Mouse (Mus musculus) liver, embryonic 12.5 days (tissue): ENCODE data around the gene Zfand3. TPM values are rescaled to one million over a fixed set of nuclear protein-coding genes. Genes with fewer than 3 reads are reported as not detected.
A peak's percentile ranks its signal among the peaks of the same experiment; 100 is the strongest.

Experiments
- ATAC-seq: fragments of 200-750 bp; cut with Nextera tagmentation; 2 replicates; pipeline ENCODE4 v1.8.0; 2017; ENCODE audit warnings: moderate number of reproducible peaks, mild to moderate bottlenecking, moderate library complexity
- H3K27ac ChIP-seq: fragments of 300-500 bp; sonication (generic); 2 replicates; pipeline ENCODE4 v1.5.1; 2016; ENCODE audit warnings: mild to moderate bottlenecking
- H3K27me3 ChIP-seq: fragments of 300-500 bp; sonication (generic); replicated peaks from 2 replicates; pipeline ENCODE4 v1.6.1; 2016; ENCODE audit warnings: mild to moderate bottlenecking, moderate library complexity
- H3K36me3 ChIP-seq: fragments of 300-500 bp; sonication (generic); 2 replicates; pipeline ENCODE4 v1.6.1; 2016; ENCODE audit warnings: mild to moderate bottlenecking, moderate library complexity
- H3K4me1 ChIP-seq: fragments of 300-500 bp; sonication (generic); 2 replicates; pipeline ENCODE4 v1.6.1; 2016
- H3K4me2 ChIP-seq: fragments of 300-500 bp; sonication (generic); 2 replicates; pipeline ENCODE4 v1.6.1; 2016; ENCODE audit warnings: mild to moderate bottlenecking, moderate library complexity
- H3K4me3 ChIP-seq: fragments of 300-500 bp; sonication (generic); 2 replicates; pipeline ENCODE4 v1.5.1; 2016; ENCODE audit warnings: mild to moderate bottlenecking, moderate library complexity
- H3K9ac ChIP-seq: fragments of 300-500 bp; sonication (generic); 2 replicates; pipeline ENCODE4 v1.6.1; 2016; ENCODE audit warnings: mild to moderate bottlenecking, moderate library complexity
- H3K9me3 ChIP-seq: fragments of 300-500 bp; sonication (generic); replicated peaks from 2 replicates; pipeline ENCODE4 v1.6.1; 2016; ENCODE audit warnings: mild to moderate bottlenecking, moderate library complexity
- WGBS: fragments of 180-500 bp; shearing (Covaris S2); methylation state at CpG from one replicate; pipeline ENCODE4 v1.1.7; 2016; ENCODE audit not compliant: insufficient replicate concordance; 5-methylcytosine and 5-hydroxymethylcytosine counted together
- polyA plus RNA-seq: library from polyadenylated mRNA; unstranded; fragments of >200 nt; fragmentation: Nextera tagmentation; extraction: Ambion mirVana; gene quantifications from 2 replicates; pipeline ENCODE4 v1.2.1, GENCODE M21; 2016

Zfand3 gene
- polyA plus RNA-seq, 1 experiment from 2014 or later: 18.8 TPM

DNA sequence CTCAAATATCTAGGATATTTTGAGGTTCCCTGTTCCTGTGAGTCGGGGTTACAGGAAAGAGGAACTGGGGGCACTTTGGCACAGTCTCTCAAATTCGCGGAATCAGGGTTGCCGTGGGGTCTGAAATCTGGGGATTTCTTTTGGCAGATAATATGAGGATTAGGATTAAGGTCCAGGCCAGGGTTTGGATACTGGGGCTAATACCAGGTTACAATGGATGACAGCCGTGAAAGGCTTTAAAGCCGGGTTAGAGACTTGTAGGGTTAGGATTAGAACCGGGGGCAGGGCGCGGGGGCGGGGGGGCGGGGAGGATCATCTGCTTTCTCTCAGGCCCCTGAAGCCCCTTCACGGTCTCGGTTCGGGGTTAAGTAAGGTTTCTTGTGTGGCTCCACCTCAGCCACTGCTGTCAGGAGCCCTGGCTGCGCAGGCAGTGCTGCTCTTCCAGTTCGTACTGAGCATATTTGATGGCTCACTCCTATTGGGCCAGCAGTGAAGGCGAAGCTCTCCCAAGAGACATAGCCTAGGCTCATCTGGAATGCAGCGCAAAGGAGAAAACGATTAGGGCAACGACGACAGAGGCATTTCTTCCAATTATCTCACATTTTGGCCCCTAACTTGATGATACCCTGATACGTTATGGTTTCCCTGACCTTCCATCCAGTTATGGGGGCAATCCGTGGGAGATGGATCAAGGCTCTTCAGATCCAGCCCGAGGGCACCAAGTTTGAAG is 5.8 kb upstream of the Zfand3 start:
- 70% methylated on average over 24 of the region's 24 CpGs for WGBS
- H3K4me2 ChIP-seq: no peak overlapping the region

DNA sequence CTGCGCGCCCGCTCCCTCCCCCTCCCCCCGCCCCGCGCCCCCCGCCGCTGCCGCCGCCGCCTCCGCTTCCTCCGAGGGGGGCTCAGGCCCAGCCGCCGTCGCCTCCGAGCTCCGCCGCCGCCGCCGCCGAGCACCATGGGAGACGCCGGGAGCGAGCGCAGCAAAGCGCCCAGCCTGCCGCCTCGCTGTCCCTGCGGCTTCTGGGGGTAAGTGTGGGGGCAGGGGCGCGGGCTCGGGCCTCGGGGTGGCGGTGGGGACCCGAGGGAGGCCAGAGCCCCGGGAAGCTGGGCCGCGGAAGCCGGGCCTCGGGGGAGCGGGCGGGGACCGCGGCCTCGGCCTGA is 540 bp downstream of the Zfand3 start:
- Histone ChIP-seq H3K27ac (peak overlapping the region; percentile 99), H3K36me3 (peaks cover 5% of the 10 kb centered on the region), H3K27me3 (no peaks in the 10 kb centered on the region), H3K9ac (peak overlapping the region; percentile 100), H3K4me3 (peak overlapping the region; percentile 100), H3K4me1 (peaks cover 48% of the 10 kb centered on the region), H3K9me3 (no peaks in the 10 kb centered on the region), H3K4me2 (peak overlapping the region; percentile 90)
- 2% methylated on average over 36 of the region's 47 CpGs for WGBS
- ATAC-seq: peak; percentile 13

More for the DNA sequence above, 5.8 kb upstream of the Zfand3 start:
- no peak overlapping the region for H3K4me3 ChIP-seq
- H3K27ac ChIP-seq: no peak overlapping the region
- peaks cover 4% of the 10 kb centered on the region; the same call in 1 of the 2 replicates for H3K27me3 ChIP-seq
- no peaks in the 10 kb centered on the region for H3K9me3 ChIP-seq
- peaks cover 9% of the 10 kb centered on the region for H3K4me1 ChIP-seq
- no peak overlapping the region for H3K9ac ChIP-seq
- no peaks in the 10 kb centered on the region for H3K36me3 ChIP-seq
- ATAC-seq: no peak

DNA sequence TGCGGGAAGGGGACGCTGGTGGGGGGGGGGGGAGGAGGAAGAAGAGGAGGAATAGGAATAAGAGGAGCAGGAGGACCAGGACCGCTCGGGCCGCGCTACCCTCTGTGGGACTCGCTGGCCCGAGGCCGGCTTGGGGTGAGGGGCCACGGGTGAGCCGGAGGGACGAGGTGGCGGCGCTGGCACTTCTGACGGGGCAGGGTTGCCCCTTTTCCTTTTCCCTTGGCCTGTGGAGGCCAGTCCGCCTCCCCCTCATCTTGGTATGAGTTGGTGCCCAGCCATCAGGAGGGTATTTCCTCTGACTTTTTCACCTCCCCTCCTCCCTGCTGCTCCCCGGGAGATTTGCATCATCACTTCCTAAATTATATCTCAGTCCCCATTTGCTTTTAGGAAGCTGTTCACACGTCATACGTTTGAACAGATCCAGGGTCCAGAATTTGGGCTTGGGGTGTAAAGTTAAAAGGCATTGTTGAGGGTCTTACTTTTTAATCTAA is 963 bp downstream of the Zfand3 start:
- H3K4me1 ChIP-seq: peaks cover 53% of the 10 kb centered on the region
- WGBS: 0% methylated on average over 19 of the region's 19 CpGs
- no peaks in the 10 kb centered on the region for H3K9me3 ChIP-seq
- ATAC-seq: no peak
- peak overlapping the region; percentile 90 for H3K4me2 ChIP-seq
- no peaks in the 10 kb centered on the region for H3K27me3 ChIP-seq
- H3K36me3 ChIP-seq: peaks cover 8% of the 10 kb centered on the region
- peak overlapping the region; percentile 100 for H3K9ac ChIP-seq
- H3K4me3 ChIP-seq: peak overlapping the region; percentile 100
- peak overlapping the region; percentile 99 for H3K27ac ChIP-seq

DNA sequence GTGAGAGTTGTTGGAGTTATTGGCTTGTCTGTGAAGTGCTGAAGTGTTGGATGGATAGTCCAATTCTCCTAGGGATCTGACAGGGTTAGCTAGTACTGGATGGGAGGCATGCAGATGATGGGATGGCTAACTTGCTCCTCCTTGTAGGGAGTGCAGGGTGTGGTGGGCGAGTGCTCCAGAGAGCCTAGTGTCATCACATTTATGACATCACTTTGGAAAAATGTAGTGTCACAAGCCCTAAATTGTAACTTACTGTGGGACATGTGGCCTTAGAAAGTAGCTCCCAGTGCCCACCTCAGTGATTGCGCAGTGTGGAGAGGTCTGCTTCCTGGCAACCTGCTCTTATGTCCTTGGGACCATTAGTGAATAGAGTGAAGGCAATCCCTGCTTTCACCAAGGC is 2.3 kb downstream of the Zfand3 start:
- Histone ChIP-seq H3K9me3 (no peaks in the 10 kb centered on the region), H3K9ac (no peak overlapping the region), H3K4me3 (no peak overlapping the region), H3K27me3 (no peaks in the 10 kb centered on the region), H3K4me2 (peak overlapping the region; percentile 90), H3K36me3 (peaks cover 8% of the 10 kb centered on the region), H3K27ac (no peak overlapping the region), H3K4me1 (peaks cover 55% of the 10 kb centered on the region)
- no peak for ATAC-seq
- WGBS: 71% methylated on average over 2 of the region's 2 CpGs

DNA sequence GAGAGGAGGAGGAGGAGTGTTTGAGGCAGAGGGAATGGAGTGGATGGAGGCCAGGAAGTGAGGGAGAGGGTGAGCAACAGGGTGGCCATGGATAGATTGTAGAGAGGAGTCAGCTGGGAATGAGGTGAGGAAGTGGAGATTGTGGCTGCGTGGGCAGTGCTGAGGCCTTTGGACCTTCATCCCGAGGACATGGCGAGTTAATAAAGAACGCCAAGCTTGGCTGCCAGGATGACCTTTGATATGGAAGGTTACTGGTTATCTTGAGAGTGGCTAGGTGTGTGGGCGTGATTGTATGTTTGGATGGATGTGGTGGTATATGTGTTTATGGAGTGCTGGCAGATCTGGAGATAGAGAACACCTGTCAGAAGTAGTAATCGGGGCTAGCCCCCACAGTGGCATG is 3.4 kb downstream of the Zfand3 start:
- Histone ChIP-seq H3K9ac (no peak overlapping the region), H3K27ac (no peak overlapping the region), H3K36me3 (peaks cover 8% of the 10 kb centered on the region), H3K4me2 (peak overlapping the region; percentile 90; the same call in 1 of the 2 replicates), H3K9me3 (no peaks in the 10 kb centered on the region), H3K4me1 (peaks cover 55% of the 10 kb centered on the region), H3K4me3 (no peak overlapping the region), H3K27me3 (no peaks in the 10 kb centered on the region)
- WGBS: 65% methylated on average over 6 of the region's 6 CpGs
- no peak for ATAC-seq

DNA sequence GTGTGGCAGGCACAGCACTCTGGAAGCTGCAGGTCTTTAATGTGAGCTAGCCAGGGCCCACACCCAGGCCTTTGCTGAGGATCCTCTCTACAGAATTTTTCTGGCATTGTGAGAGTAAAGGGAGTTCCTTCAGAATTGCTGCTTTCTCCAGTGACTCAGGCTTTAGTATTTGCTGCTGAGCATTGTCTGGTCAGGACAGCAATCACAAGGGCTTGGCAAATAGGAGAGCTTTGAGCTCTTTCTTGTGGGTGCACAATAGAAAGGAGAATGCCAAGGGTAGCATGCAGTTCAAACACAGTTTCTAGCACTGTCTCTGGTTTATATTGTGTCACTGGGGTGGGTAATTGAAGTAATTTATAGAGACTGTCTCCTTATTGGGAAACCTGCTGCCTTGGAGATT is 3.9 kb downstream of the Zfand3 start:
- peaks cover 50% of the 10 kb centered on the region for H3K4me1 ChIP-seq
- no peak overlapping the region for H3K4me3 ChIP-seq
- H3K27ac ChIP-seq: no peak overlapping the region; the same call in 1 of the 2 replicates
- H3K36me3 ChIP-seq: peaks cover 8% of the 10 kb centered on the region
- no peak for ATAC-seq
- no peaks in the 10 kb centered on the region for H3K27me3 ChIP-seq
- H3K9ac ChIP-seq: no peak overlapping the region
- 0 out of 2 replicates have a peak overlapping the region, but pooled peaks have one; percentile 90 for H3K4me2 ChIP-seq
- no peaks in the 10 kb centered on the region for H3K9me3 ChIP-seq

DNA sequence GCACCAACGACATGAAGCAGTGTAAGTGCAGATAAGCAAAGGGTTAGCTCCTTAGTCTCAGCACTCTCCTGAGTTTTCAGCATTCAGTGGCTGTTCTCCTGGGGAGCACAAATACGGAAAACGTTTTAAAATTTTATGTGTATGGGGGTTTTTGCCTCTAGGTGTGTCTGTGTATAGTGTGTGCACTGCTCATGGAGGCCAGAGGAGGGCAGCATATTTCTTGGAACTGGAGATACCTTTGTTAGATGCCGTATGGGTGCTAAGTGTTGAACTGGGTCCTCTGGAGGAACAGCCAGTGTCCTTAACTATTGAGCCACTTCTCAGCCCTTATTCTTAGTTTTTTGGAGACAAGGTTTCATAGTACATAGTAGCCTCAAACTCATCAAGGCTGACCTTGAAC is 10.1 kb downstream of the Zfand3 start:
- 86% methylated on average over 4 of the region's 4 CpGs for WGBS
- Histone ChIP-seq H3K27me3 (no peaks in the 10 kb centered on the region), H3K9ac (no peak overlapping the region), H3K27ac (no peak overlapping the region), H3K36me3 (peaks cover 14% of the 10 kb centered on the region), H3K4me2 (no peak overlapping the region), H3K9me3 (no peaks in the 10 kb centered on the region), H3K4me1 (peaks cover 13% of the 10 kb centered on the region), H3K4me3 (no peak overlapping the region)
- ATAC-seq: no peak

DNA sequence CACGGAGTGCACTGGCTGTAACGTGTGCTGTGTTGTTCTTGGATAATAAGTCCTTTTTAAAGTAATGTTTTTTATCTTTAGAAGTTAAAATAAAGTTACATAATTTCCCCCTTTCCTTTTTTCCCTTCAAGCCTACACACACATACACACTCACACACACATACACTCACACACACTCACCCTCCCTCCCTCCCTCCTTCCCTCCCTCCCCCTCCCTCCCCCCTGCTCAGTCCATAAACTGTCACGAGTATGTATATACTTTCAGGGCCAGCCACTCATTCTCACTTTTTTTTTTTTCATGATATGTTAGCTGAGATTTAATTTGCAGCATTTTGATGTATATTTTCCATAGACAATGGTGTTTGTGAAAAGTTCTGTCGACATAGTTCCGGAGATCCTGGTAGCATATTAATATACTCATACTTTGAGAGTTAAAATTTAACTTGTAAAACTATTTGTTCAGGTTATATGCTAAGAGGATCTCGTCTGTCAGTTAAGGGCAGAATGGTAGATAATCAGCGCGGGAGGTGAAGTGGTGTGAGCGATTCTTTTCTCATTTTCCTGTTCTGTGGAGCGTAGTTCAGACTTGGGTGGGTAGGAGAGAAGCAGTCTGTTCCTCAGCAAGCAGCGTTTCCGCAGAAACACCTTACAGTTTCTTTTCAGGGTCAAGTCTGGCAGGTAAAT is 14.5 kb downstream of the Zfand3 start:
- Histone ChIP-seq H3K9ac (no peak overlapping the region), H3K4me2 (no peak overlapping the region), H3K36me3 (peaks cover 4% of the 10 kb centered on the region; the same call in 1 of the 2 replicates), H3K4me1 (peaks cover 5% of the 10 kb centered on the region; the same call in 1 of the 2 replicates), H3K9me3 (no peaks in the 10 kb centered on the region), H3K4me3 (no peak overlapping the region), H3K27ac (no peak overlapping the region), H3K27me3 (no peaks in the 10 kb centered on the region)
- 71% methylated on average over 12 of the region's 12 CpGs for WGBS
- ATAC-seq: no peak

DNA sequence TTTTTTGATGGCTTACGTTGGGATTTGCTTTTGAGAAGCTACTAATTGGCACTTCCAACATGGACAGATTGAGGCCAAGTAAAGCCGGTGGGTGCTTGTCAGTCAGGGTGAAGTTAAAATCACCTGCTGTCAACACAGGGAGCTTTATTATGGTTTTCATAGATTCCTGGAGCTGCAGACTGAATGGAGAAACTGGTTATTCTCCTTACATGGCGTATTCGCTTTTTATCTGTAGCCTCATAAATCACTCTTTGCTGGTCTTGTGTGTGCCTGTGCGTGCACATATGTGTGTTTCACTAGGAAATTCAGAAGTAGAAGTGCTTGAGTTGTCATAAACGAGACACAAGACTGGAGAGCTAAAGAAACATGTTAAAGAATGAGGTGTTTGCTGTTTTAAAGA is 15.4 kb downstream of the Zfand3 start:
- peaks cover 5% of the 10 kb centered on the region; the same call in 1 of the 2 replicates for H3K4me1 ChIP-seq
- 80% methylated on average over 6 of the region's 6 CpGs for WGBS
- no peaks in the 10 kb centered on the region for H3K36me3 ChIP-seq
- no peaks in the 10 kb centered on the region for H3K27me3 ChIP-seq
- no peak overlapping the region for H3K4me2 ChIP-seq
- no peak overlapping the region for H3K9ac ChIP-seq
- H3K9me3 ChIP-seq: no peaks in the 10 kb centered on the region
- no peak overlapping the region for H3K4me3 ChIP-seq
- ATAC-seq: no peak
- no peak overlapping the region for H3K27ac ChIP-seq

DNA sequence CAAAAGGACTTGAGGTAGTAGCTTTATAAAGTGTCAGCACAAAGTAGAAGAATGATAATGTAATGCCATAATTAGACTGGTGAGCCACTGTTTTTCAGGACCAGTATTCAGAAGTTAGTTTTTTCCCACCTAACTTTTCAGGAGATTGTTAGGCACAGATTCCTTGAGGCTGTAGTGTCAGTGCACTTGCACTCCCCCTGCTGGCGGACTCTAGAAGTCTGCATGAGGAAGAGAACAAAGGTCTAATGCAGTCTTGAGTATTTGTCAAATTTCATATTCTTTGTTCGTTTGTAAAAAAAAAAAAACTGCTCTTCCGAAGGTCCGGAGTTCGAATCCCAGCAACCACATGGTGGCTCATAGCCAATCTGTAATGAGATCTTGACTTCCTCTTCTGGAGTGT is 20.1 kb downstream of the Zfand3 start:
- H3K4me1 ChIP-seq: peaks cover 48% of the 10 kb centered on the region
- no peak for ATAC-seq
- H3K27ac ChIP-seq: no peak overlapping the region
- WGBS: 51% methylated on average over 5 of the region's 5 CpGs
- H3K27me3 ChIP-seq: no peaks in the 10 kb centered on the region
- no peak overlapping the region for H3K4me2 ChIP-seq
- no peak overlapping the region for H3K4me3 ChIP-seq
- no peaks in the 10 kb centered on the region for H3K9me3 ChIP-seq
- no peak overlapping the region for H3K9ac ChIP-seq
- no peaks in the 10 kb centered on the region for H3K36me3 ChIP-seq

DNA sequence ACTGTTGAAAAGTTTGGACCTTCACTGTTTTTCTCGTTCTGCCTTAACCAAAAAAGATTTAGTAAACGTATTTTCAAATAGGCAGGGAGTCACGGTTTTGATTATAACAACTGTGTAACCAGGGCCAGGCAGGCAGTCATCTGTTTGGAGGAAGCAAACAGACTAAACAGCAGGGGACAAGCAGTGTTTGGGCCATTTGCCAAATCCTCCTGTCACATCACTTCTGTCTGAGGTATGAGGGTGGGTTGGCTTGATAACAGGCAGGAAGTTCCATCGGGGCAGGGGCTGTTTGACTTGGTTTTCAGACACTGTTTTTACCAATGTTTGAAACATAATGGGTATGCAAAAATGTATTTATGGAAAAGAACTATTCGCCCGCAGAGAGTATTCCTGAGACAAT is 22.1 kb downstream of the Zfand3 start:
- 27% methylated on average over 6 of the region's 6 CpGs for WGBS

DNA sequence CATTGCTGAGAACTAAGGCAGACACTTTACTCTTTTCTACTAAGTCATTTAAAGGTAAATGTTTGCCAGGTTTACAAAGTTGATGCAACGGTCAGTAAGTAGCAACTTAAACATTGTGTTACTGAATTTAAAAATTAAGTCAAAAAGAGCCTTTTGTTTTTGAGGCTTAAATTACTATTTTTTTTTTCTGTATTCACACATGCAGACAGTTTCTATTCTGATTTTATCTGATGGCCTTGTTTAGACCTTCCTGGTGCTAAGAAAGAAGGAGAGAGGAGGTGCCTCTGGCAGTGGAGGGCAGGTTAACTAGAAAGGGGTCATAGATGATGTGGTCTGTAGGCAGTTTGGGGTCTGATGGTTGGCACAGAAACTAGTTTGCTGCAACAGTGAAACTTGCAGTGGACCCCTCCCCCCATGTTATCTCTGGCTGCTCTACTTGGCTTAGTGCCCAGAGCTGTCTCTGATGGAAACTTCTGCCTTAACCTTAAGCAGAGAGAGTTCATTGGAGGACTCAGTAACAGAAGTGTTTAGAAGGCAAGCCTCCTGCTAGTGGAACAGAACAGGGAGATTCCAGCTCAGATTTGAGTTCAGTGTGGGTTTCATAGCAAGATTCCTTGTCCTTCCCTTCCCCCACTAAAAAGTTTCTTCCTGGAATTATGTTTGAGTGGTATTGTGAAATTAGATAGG is 23.0 kb downstream of the Zfand3 start:
- Histone ChIP-seq H3K4me2 (no peak overlapping the region; the same call in 1 of the 2 replicates), H3K36me3 (no peaks in the 10 kb centered on the region), H3K4me3 (no peak overlapping the region), H3K4me1 (peaks cover 64% of the 10 kb centered on the region), H3K9ac (no peak overlapping the region), H3K9me3 (no peaks in the 10 kb centered on the region), H3K27ac (no peak overlapping the region), H3K27me3 (no peaks in the 10 kb centered on the region)
- ATAC-seq: no peak
- 74% methylated on average over 1 of the region's 1 CpGs for WGBS

More for the DNA sequence above, 22.1 kb downstream of the Zfand3 start:
- ATAC-seq: no peak
- Histone ChIP-seq H3K27me3 (no peaks in the 10 kb centered on the region), H3K9me3 (no peaks in the 10 kb centered on the region), H3K4me3 (no peak overlapping the region), H3K4me2 (no peak overlapping the region), H3K4me1 (peaks cover 57% of the 10 kb centered on the region), H3K27ac (0 out of 2 replicates have a peak overlapping the region, but pooled peaks have one; percentile 14), H3K36me3 (no peaks in the 10 kb centered on the region), H3K9ac (no peak overlapping the region)
